Mouse (Mus musculus): Measurements from ENCODE around the gene Tspear. TPM values are rescaled to one million over a fixed set of nuclear protein-coding genes. Genes with fewer than 3 reads are reported as not detected.
A peak's percentile ranks its signal among the peaks of the same experiment; 100 is the strongest.
"Not testable (repeated sequence)": the region's sequence is repeated elsewhere in the genome, so short reads cannot be mapped to it uniquely, and the experiment has no call there.

The Tspear gene
- polyA plus RNA-seq, 1 experiment, result not detected

GRCm38 (mm10) chr10:77787876-77788275, 101.5 kb downstream of the Tspear start, which contains the start of gene Gm7137:
Gm7137 (minus strand) TSS chr10:77788200.
- not testable (repeated sequence) for H3K27me3 ChIP-seq (ENCODE audit: control insufficient read depth, insufficient read depth, insufficient read length); H3K4me2 ChIP-seq (ENCODE audit: low read depth); H3K79me2 ChIP-seq (ENCODE audit: control insufficient read depth, insufficient read depth); H3K4me3 ChIP-seq; H3K36me3 ChIP-seq (ENCODE audit: control insufficient read depth, insufficient read depth); H3ac ChIP-seq (ENCODE audit: control insufficient read depth, insufficient read length)
- TF ChIP-seq MYOG (IDR thresholded peaks at IDR 0.05; ENCODE audit: control insufficient read depth in 1 of 3, insufficient read depth in 1 of 3, insufficient read length in 2 of 3, low read depth in 2 of 3) (peak in 1 of 3 experiments; percentile 45), TCF3 (IDR thresholded peaks at IDR 0.05; ENCODE audit: insufficient read length, low read depth) (peak; percentile 49), MYOD1 (IDR thresholded peaks at IDR 0.05; ENCODE audit: control insufficient read depth in 1 of 3, insufficient read length in 2 of 3, low read depth in 2 of 3) (peak in 2 of 3 experiments; percentile 16 to 56)

- Histone ChIP-seq H3K4me3 (no peak overlapping the region), H3K4me2 (ENCODE audit: low read depth) (no peak overlapping the region), H3ac (ENCODE audit: control insufficient read depth, insufficient read length) (no peak overlapping the region), H3K79me2 (ENCODE audit: control insufficient read depth, insufficient read depth) (no peaks in the 10 kb centered on the region), H3K36me3 (ENCODE audit: control insufficient read depth, insufficient read depth) (no peaks in the 10 kb centered on the region), H3K27me3 (ENCODE audit: control insufficient read depth, insufficient read depth, insufficient read length) (peaks cover 6% of the 10 kb centered on the region)
- no peak for TF ChIP-seq REST (IDR thresholded peaks at IDR 0.05; ENCODE audit: insufficient read depth, insufficient read length)
- TF ChIP-seq USF1 (IDR thresholded peaks at IDR 0.05; ENCODE audit: low read depth), result no peak
- TF ChIP-seq TCF3 (IDR thresholded peaks at IDR 0.05; ENCODE audit: insufficient read length, low read depth), result no peak
- TF ChIP-seq E2F4 (IDR thresholded peaks at IDR 0.05; ENCODE audit: insufficient read depth), result no peak
Measured at GRCm38 (mm10) chr10:77788621-77789020, 102.3 kb downstream of the Tspear start.

- no peaks in the 10 kb centered on the region for H3K36me3 ChIP-seq (ENCODE audit: control insufficient read depth, insufficient read depth)
- no peak within 1 kb of the TSS for H3K4me3 ChIP-seq
- no peaks in the 10 kb centered on the region for H3K79me2 ChIP-seq (ENCODE audit: control insufficient read depth, insufficient read depth)
- H3K4me2 ChIP-seq (ENCODE audit: low read depth), result no peak within 1 kb of the TSS
- H3K27me3 ChIP-seq (ENCODE audit: control insufficient read depth, insufficient read depth, insufficient read length), result peaks cover 14% of the 10 kb centered on the region
- H3ac ChIP-seq (ENCODE audit: control insufficient read depth, insufficient read length), result no peak within 1 kb of the TSS
- TF ChIP-seq MYOD1 (IDR thresholded peaks at IDR 0.05; ENCODE audit: control insufficient read depth in 1 of 3, insufficient read length in 2 of 3, low read depth in 2 of 3), result no peak
- TF ChIP-seq POLR2AphosphoS2 (IDR thresholded peaks at IDR 0.05; ENCODE audit: insufficient read length, low read depth), result no peak
- TF ChIP-seq E2F4 (IDR thresholded peaks at IDR 0.05; ENCODE audit: insufficient read depth), result no peak
- no peak for TF ChIP-seq TCF3 (IDR thresholded peaks at IDR 0.05; ENCODE audit: insufficient read length, low read depth)
- TF ChIP-seq USF1 (IDR thresholded peaks at IDR 0.05; ENCODE audit: low read depth), result no peak
- TF ChIP-seq TCF12 (IDR thresholded peaks at IDR 0.05; ENCODE audit: insufficient read depth, poor library complexity, severe bottlenecking), result no peak
- TF ChIP-seq CEBPB (IDR thresholded peaks at IDR 0.05; ENCODE audit: insufficient read depth, poor library complexity, severe bottlenecking), result no peak
- TF ChIP-seq SRF (IDR thresholded peaks at IDR 0.05; ENCODE audit: control insufficient read depth, insufficient read length, low read depth), result no peak
- no peak for TF ChIP-seq POLR2A (IDR thresholded peaks at IDR 0.05; ENCODE audit: insufficient read length, low read depth)
- TF ChIP-seq MAX (IDR thresholded peaks at IDR 0.05; ENCODE audit: low read depth), result no peak
- TF ChIP-seq REST (IDR thresholded peaks at IDR 0.05; ENCODE audit: insufficient read depth, insufficient read length), result no peak
Measured at GRCm38 (mm10) chr10:77794976-77795375, 108.6 kb downstream of the Tspear start, which contains the start of gene Gm9639. Gm9639 (minus strand) TSS chr10:77795076.

GRCm38 (mm10) chr10:77797677-77798076, 111.3 kb downstream of the Tspear start:
- Histone ChIP-seq H3ac (ENCODE audit: control insufficient read depth, insufficient read length) (no peak overlapping the region), H3K4me3 (no peak overlapping the region), H3K79me2 (ENCODE audit: control insufficient read depth, insufficient read depth) (no peaks in the 10 kb centered on the region), H3K4me2 (ENCODE audit: low read depth) (no peak overlapping the region), H3K36me3 (ENCODE audit: control insufficient read depth, insufficient read depth) (no peaks in the 10 kb centered on the region), H3K27me3 (ENCODE audit: control insufficient read depth, insufficient read depth, insufficient read length) (peaks cover 14% of the 10 kb centered on the region)
- TF ChIP-seq POLR2A (IDR thresholded peaks at IDR 0.05; ENCODE audit: insufficient read length, low read depth), result no peak
- no peak for TF ChIP-seq E2F4 (IDR thresholded peaks at IDR 0.05; ENCODE audit: insufficient read depth)
- TF ChIP-seq MAX (IDR thresholded peaks at IDR 0.05; ENCODE audit: low read depth), result no peak
- TF ChIP-seq MYOG (IDR thresholded peaks at IDR 0.05; ENCODE audit: control insufficient read depth in 1 of 3, insufficient read depth in 1 of 3, insufficient read length in 2 of 3, low read depth in 2 of 3), result no peak
- no peak for TF ChIP-seq MYOD1 (IDR thresholded peaks at IDR 0.05; ENCODE audit: control insufficient read depth in 1 of 3, insufficient read length in 2 of 3, low read depth in 2 of 3)
- TF ChIP-seq SRF (IDR thresholded peaks at IDR 0.05; ENCODE audit: control insufficient read depth, insufficient read length, low read depth), result no peak
- TF ChIP-seq TCF3 (IDR thresholded peaks at IDR 0.05; ENCODE audit: insufficient read length, low read depth), result no peak
- no peak for TF ChIP-seq POLR2AphosphoS2 (IDR thresholded peaks at IDR 0.05; ENCODE audit: insufficient read length, low read depth)
- TF ChIP-seq USF1 (IDR thresholded peaks at IDR 0.05; ENCODE audit: low read depth), result no peak
- TF ChIP-seq CEBPB (IDR thresholded peaks at IDR 0.05; ENCODE audit: insufficient read depth, poor library complexity, severe bottlenecking), result no peak
- no peak for TF ChIP-seq TCF12 (IDR thresholded peaks at IDR 0.05; ENCODE audit: insufficient read depth, poor library complexity, severe bottlenecking)

GRCm38 (mm10) chr10:77798164-77798920, 112.0 kb downstream of the Tspear start:
- H3K4me2 ChIP-seq (ENCODE audit: low read depth); H3K4me3 ChIP-seq; H3K36me3 ChIP-seq (ENCODE audit: control insufficient read depth, insufficient read depth); H3ac ChIP-seq (ENCODE audit: control insufficient read depth, insufficient read length); H3K79me2 ChIP-seq (ENCODE audit: control insufficient read depth, insufficient read depth): not testable (repeated sequence)
- peaks cover 14% of the 10 kb centered on the region for H3K27me3 ChIP-seq (ENCODE audit: control insufficient read depth, insufficient read depth, insufficient read length)

All from myocyte (in vitro differentiated cells).